Mouse (Mus musculus) midbrain, embryonic 14.5 days (tissue): ENCODE data around the gene Tln1. TPM values are rescaled to one million over a fixed set of nuclear protein-coding genes. Genes with fewer than 3 reads are reported as not detected.
"Not testable (repeated sequence)": the region's sequence is repeated elsewhere in the genome, so short reads cannot be mapped to it uniquely, and the experiment has no call there.

Experiments used
- ATAC-seq: fragments of 200-750 bp; cut with Nextera tagmentation; 2 replicates; pipeline ENCODE4 v1.8.0; 2017; ENCODE audit warnings: moderate number of reproducible peaks, moderate library complexity; ENCODE audit not compliant: low FRiP score, low TSS enrichment
- DNase-seq: peaks from one replicate; pipeline ENCODE4 v3.0.0-alpha.2; 2015
- H3K27ac ChIP-seq: fragments of 300-500 bp; sonication (generic); replicated peaks from 2 replicates; pipeline ENCODE4 v1.5.1; 2014; ENCODE audit warnings: mild to moderate bottlenecking, low read depth, low read length, moderate library complexity
- H3K27me3 ChIP-seq: fragments of 300-500 bp; sonication (generic); 2 replicates; pipeline ENCODE4 v1.6.1; 2014; ENCODE audit warnings: low read length, control low read depth, mixed read lengths; ENCODE audit not compliant: control insufficient read depth, insufficient read depth
- H3K36me3 ChIP-seq: fragments of 300-500 bp; sonication (generic); 2 replicates; pipeline ENCODE4 v1.6.1; 2014; ENCODE audit warnings: low read length, control low read depth; ENCODE audit not compliant: control insufficient read depth, insufficient read depth
- H3K4me1 ChIP-seq: fragments of 300-500 bp; sonication (generic); 2 replicates; pipeline ENCODE4 v1.6.1; 2014; ENCODE audit warnings: mild to moderate bottlenecking, antibody characterized with exemption, low read length, control low read depth; ENCODE audit not compliant: control insufficient read depth, insufficient read depth
- H3K4me2 ChIP-seq: fragments of 300-500 bp; sonication (generic); 2 replicates; pipeline ENCODE4 v1.6.1; 2014; ENCODE audit warnings: mild to moderate bottlenecking, low read length, moderate library complexity
- H3K4me3 ChIP-seq: fragments of 300-500 bp; sonication (generic); replicated peaks from 2 replicates; pipeline ENCODE4 v1.5.1; 2014; ENCODE audit warnings: low read depth, low read length
- H3K9ac ChIP-seq: fragments of 300-500 bp; sonication (generic); replicated peaks from 2 replicates; pipeline ENCODE4 v1.6.1; 2014; ENCODE audit warnings: mild to moderate bottlenecking, low read length, moderate library complexity
- H3K9me3 ChIP-seq: fragments of 300-500 bp; sonication (generic); 2 replicates; pipeline ENCODE4 v1.6.1; 2016; ENCODE audit warnings: low read length, control low read depth, mixed read lengths; ENCODE audit not compliant: control insufficient read depth
- WGBS: fragments of 180-500 bp; shearing (Covaris S2); extraction: QIAGEN DNeasy Blood & Tissue Kit; methylation state at CpG from one replicate; pipeline ENCODE4 v1.1.7; 2014; 5-methylcytosine and 5-hydroxymethylcytosine counted together
- polyA plus RNA-seq: library from polyadenylated mRNA; unstranded; fragments of >200 nt; fragmentation: Nextera tagmentation; extraction: Ambion mirVana; gene quantifications from 2 replicates; pipeline ENCODE4 v1.2.1, GENCODE M21; 2014

Tln1 gene
- 60.3 and 65.5 TPM in 2 replicates for polyA plus RNA-seq

GRCm38 (mm10) chr4:43561997-43562768 lies at the start of gene Tln1, which contains the start of gene Creb3:
TSS of gene Tln1 (minus strand) at chr4:43562691.
TSS of gene Creb3 (plus strand) at chr4:43562332.
- no peaks in the 10 kb centered on the region for H3K27me3 ChIP-seq
- ATAC-seq, result peak; percentile 94
- peaks cover 51% of the 10 kb centered on the region for H3K36me3 ChIP-seq
- peak; percentile 97 for DNase-seq
- under 1% methylated on average over 62 of the region's 62 CpGs for WGBS
- peak within 1 kb of the TSS; percentile 95 for H3K4me3 ChIP-seq
- peak within 1 kb of the TSS; percentile 90 for H3K9ac ChIP-seq
- peak within 1 kb of the TSS; percentile 95 for H3K27ac ChIP-seq
- peak within 1 kb of the TSS; percentile 91 for H3K4me2 ChIP-seq
- H3K9me3 ChIP-seq, result no peaks in the 10 kb centered on the region
- peaks cover 33% of the 10 kb centered on the region for H3K4me1 ChIP-seq

- H3K9ac ChIP-seq, result no peak overlapping the region
- no peaks in the 10 kb centered on the region for H3K4me1 ChIP-seq
- WGBS, result 83% methylated on average over 9 of the region's 9 CpGs
- H3K36me3 ChIP-seq, result no peaks in the 10 kb centered on the region
- no peaks in the 10 kb centered on the region for H3K27me3 ChIP-seq
- DNase-seq (no peak), ATAC-seq (no peak)
- H3K4me3 ChIP-seq, result no peak overlapping the region
- H3K27ac ChIP-seq, result no peak overlapping the region
- H3K4me2 ChIP-seq, result no peak overlapping the region
- H3K9me3 ChIP-seq, result no peaks in the 10 kb centered on the region
Measured at GRCm38 (mm10) chr4:43604751-43605685, 42.5 kb upstream of the Tln1 start.

DNA sequence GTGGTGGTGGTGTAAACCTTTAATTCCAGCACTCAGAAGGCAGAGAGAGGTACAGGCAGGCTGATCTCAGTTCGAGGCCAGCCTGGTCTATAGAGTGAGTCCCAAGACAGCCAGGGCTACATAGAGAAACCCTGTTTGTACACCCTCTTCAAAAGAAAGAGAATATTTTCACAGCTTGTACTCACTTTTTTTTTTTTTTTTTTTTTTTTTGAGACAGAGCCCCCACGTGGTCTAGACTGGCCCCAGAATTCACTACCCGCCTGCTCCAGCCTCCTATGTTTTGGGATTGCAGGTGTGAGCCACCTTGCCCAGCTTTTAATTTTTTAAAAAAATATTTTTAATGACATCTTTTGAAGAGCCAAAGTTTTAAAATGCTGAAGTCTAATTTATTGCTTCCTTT lies 41.6 kb upstream of the Tln1 start:
- Histone ChIP-seq H3K36me3 (no peaks in the 10 kb centered on the region), H3K4me1 (no peaks in the 10 kb centered on the region), H3K4me3 (no peak overlapping the region), H3K27ac (no peak overlapping the region), H3K4me2 (no peak overlapping the region), H3K9me3 (no peaks in the 10 kb centered on the region), H3K27me3 (no peaks in the 10 kb centered on the region), H3K9ac (no peak overlapping the region)
- DNase-seq, result no peak
- ATAC-seq, result no peak
- 77% methylated on average over 3 of the region's 3 CpGs for WGBS

GRCm38 (mm10) chr4:43600195-43600934 lies 37.9 kb upstream of the Tln1 start:
- Histone ChIP-seq H3K4me1 (no peaks in the 10 kb centered on the region), H3K27ac (no peak overlapping the region), H3K9ac (no peak overlapping the region), H3K9me3 (no peaks in the 10 kb centered on the region), H3K36me3 (no peaks in the 10 kb centered on the region), H3K4me3 (no peak overlapping the region), H3K4me2 (no peak overlapping the region), H3K27me3 (no peaks in the 10 kb centered on the region)
- DNase-seq, result no peak
- no peak for ATAC-seq
- WGBS, result 88% methylated on average over 9 of the region's 9 CpGs

DNA sequence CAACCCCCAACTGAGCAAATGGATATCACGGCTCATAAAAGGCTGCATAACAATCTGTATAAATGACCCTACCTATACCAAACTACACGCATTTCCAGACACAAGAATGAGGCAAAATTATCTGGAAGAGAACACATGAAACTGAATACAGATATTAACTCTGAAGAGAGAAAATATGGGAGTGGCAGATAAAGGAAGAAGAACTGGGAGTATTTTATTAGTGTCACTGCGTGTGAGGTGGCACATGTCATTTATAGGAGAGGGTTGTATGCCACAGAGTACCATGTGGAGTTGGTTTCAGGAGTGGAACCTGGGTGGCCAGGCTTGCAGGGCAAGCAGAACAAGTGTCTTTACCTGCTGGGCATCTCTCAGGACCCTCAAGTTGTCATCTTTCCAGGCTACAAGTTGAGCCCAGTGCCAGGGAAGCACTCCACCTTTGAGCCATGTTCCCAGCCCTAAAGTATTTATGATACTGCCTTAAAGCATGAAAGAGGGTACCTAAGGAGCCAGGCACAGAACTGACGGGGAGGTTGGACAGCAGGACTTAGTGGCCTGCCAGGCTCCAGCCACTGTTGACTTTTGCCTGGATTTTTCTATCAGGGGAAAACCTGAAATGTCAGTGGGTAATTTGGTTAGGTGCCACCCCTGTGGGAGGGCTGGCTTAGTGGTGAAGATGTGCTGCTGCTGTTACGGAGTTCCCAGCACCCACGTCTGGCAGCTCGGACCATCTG lies 36.3 kb upstream of the Tln1 start:
- no peaks in the 10 kb centered on the region for H3K9me3 ChIP-seq
- no peaks in the 10 kb centered on the region for H3K4me1 ChIP-seq
- no peak overlapping the region for H3K9ac ChIP-seq
- WGBS, result 86% methylated on average over 7 of the region's 7 CpGs
- no peaks in the 10 kb centered on the region for H3K36me3 ChIP-seq
- no peak overlapping the region for H3K27ac ChIP-seq
- no peak for ATAC-seq
- DNase-seq, result no peak
- no peaks in the 10 kb centered on the region for H3K27me3 ChIP-seq
- no peak overlapping the region for H3K4me2 ChIP-seq
- H3K4me3 ChIP-seq, result no peak overlapping the region

DNA sequence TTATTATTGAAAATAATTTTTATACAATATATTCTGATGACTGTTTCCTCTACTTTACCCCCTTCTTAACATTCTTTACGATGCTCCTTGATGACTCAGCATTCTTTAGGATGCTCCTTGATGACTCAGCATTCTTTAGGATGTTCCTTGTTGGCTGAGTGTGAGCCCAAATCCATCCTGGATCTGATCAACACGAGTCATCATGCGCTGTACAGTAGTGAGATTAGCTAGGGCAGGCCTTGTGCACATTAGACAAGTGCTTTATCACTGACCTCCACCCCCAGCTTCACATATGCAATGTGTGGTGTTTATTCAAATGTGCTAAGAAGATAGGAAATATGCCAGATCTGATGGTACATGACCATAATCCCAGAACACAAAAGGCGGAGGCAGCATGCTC lies 35.7 kb upstream of the Tln1 start:
- H3K27me3 ChIP-seq, result no peaks in the 10 kb centered on the region
- no peak overlapping the region for H3K9ac ChIP-seq
- WGBS, result 87% methylated on average over 4 of the region's 4 CpGs
- H3K4me2 ChIP-seq, result no peak overlapping the region
- no peak for DNase-seq
- H3K27ac ChIP-seq, result no peak overlapping the region
- no peaks in the 10 kb centered on the region for H3K9me3 ChIP-seq
- no peaks in the 10 kb centered on the region for H3K36me3 ChIP-seq
- no peaks in the 10 kb centered on the region for H3K4me1 ChIP-seq
- no peak for ATAC-seq
- no peak overlapping the region for H3K4me3 ChIP-seq

DNA sequence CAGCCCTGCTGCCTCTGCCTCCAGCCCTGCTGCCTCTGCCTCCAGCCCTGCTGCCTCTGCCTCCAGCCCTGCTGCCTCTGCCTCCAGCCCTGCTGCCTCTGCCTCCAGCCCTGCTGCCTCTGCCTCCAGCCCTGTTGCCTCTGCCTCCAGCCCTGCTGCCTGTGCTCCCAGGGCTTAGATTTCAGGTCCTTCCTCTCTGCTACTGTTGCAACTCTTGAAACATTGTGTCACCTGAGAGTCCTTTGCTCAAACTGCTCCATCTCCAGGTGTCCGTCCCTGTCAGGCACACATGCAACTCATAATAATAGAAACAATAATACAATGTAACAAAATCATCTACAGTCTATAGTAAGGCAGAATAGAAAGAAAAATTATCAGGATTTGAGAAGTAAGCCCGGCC lies 34.1 kb upstream of the Tln1 start:
- not testable (repeated sequence) for H3K27me3 ChIP-seq, H3K27ac ChIP-seq, H3K9me3 ChIP-seq, ATAC-seq, H3K36me3 ChIP-seq, H3K4me1 ChIP-seq, H3K4me3 ChIP-seq, H3K9ac ChIP-seq, H3K4me2 ChIP-seq, DNase-seq
- 86% methylated on average over 2 of the region's 2 CpGs for WGBS

DNA sequence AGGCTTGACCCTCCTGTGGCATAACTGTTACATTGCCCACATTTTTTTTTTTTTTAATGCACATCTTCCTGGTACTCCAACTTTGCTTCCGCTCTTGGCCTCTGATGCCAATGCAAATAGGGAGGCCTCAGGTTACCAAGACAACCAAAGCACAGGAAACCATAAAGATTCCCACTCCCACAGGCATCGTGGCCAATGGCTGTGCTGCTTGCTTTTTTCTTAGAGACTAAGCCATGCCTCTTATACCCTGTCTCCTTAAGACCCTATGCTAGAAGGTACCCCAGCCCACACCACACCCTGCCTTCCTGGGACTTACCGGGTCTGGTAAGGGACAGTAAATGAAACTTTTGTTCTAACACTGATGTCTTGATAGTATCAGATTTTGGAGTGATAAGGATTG lies 31.0 kb upstream of the Tln1 start:
- WGBS, result 63% methylated on average over 3 of the region's 3 CpGs
- no peaks in the 10 kb centered on the region for H3K27me3 ChIP-seq
- H3K9ac ChIP-seq, result no peak overlapping the region
- no peak for DNase-seq
- H3K4me3 ChIP-seq, result no peak overlapping the region
- no peak for ATAC-seq
- H3K27ac ChIP-seq, result no peak overlapping the region
- H3K4me2 ChIP-seq, result no peak overlapping the region
- no peaks in the 10 kb centered on the region for H3K36me3 ChIP-seq
- H3K9me3 ChIP-seq, result no peaks in the 10 kb centered on the region
- H3K4me1 ChIP-seq, result no peaks in the 10 kb centered on the region
